Mouse (Mus musculus) cerebellum, postnatal 10 days (tissue): ENCODE results near the gene Hoxa6.

Experiments used
- DNase-seq, 2 experiments: peaks; one replicate each; pipeline ENCODE4 v3.0.0; 2021; ENCODE audit warnings: mixed read lengths in 2 of 2

Gene Hoxa6

GRCm38 (mm10) chr6:52196811-52197210 is 11.7 kb downstream of the Hoxa6 start:
- DNase-seq: no peak

- peak in 1 of 2 experiments; percentile 31 for DNase-seq
Measured at GRCm38 (mm10) chr6:52194690-52195089, 13.8 kb downstream of the Hoxa6 start.

GRCm38 (mm10) chr6:52191860-52192550 is 16.5 kb downstream of the Hoxa6 start:
- peak; percentile 62 to 75 for DNase-seq

- DNase-seq: no peak
Measured at GRCm38 (mm10) chr6:52190906-52191810, 17.4 kb downstream of the Hoxa6 start, which contains the start of gene Hoxa4. Hoxa4 (minus strand) TSS chr6:52191753.

- DNase-seq: no peak
Measured at GRCm38 (mm10) chr6:52190410-52190809, 18.1 kb downstream of the Hoxa6 start.

GRCm38 (mm10) chr6:52189909-52190308 is 18.6 kb downstream of the Hoxa6 start:
- no peak for DNase-seq

- no peak for DNase-seq
Measured at GRCm38 (mm10) chr6:52189172-52189591, 19.3 kb downstream of the Hoxa6 start.

GRCm38 (mm10) chr6:52186500-52186899 is 22.0 kb downstream of the Hoxa6 start:
- no peak for DNase-seq

- no peak for DNase-seq
Measured at GRCm38 (mm10) chr6:52185834-52186233, 22.7 kb downstream of the Hoxa6 start.

- DNase-seq: no peak
Measured at GRCm38 (mm10) chr6:52185222-52185621, 23.3 kb downstream of the Hoxa6 start.

GRCm38 (mm10) chr6:52184668-52185067 is 23.9 kb downstream of the Hoxa6 start:
- no peak for DNase-seq

- DNase-seq: no peak
Measured at GRCm38 (mm10) chr6:52183311-52184080, 25.0 kb downstream of the Hoxa6 start.

GRCm38 (mm10) chr6:52182793-52183192 is 25.7 kb downstream of the Hoxa6 start:
- DNase-seq: no peak

- DNase-seq: no peak
Measured at GRCm38 (mm10) chr6:52182030-52182429, 26.5 kb downstream of the Hoxa6 start.

GRCm38 (mm10) chr6:52180726-52181125 is 27.8 kb downstream of the Hoxa6 start:
- no peak for DNase-seq

- no peak for DNase-seq
Measured at GRCm38 (mm10) chr6:52180213-52180710, 28.3 kb downstream of the Hoxa6 start.

GRCm38 (mm10) chr6:52179690-52180089 is 28.8 kb downstream of the Hoxa6 start:
- DNase-seq: no peak

- DNase-seq: no peak
Measured at GRCm38 (mm10) chr6:52178918-52179665, 29.4 kb downstream of the Hoxa6 start.

- no peak for DNase-seq
Measured at GRCm38 (mm10) chr6:52177806-52178205, 30.7 kb downstream of the Hoxa6 start.

- DNase-seq: peak in 1 of 2 experiments; percentile 44
Measured at GRCm38 (mm10) chr6:52177061-52177735, 31.3 kb downstream of the Hoxa6 start, which contains the start of gene 5730596B20Rik. 5730596B20Rik (plus strand) TSS chr6:52177498.

- DNase-seq: peak in 1 of 2 experiments; percentile 29
Measured at GRCm38 (mm10) chr6:52176391-52176790, 32.1 kb downstream of the Hoxa6 start.
